ENCODE assay signal across 30 mouse cellular contexts in the genomic region with DNA sequence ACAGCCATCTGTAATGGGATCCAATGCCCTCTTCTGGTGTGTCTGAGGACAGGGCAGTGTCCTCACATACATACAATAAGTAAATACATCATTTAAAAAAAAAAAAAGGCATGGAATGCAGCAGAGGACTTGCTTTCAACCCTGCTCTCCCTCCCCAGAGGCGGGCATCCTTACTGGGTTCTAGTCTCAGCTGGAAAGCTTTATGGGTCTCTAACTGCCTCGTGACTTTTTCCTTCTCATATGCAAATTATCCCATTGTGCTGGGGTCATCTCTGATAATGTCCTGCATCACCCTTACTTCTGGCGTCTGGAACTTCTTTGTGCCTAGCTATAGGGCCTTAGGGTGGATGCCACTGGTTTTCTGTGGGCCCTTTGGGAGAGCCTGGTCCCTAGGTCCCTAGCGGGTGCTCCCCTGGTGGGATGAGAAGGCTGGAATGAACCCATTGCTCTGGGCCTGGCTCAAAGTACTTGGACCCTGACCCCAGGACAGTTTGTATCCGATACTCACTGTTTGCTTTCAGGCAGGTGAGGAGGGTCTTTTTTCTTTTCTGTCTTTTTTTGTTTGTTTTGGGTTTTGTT. TPM values are rescaled to one million over a fixed set of nuclear protein-coding genes. Genes with fewer than 3 reads are reported as not detected.
DNase-seq lines count a peak whose midpoint lies in the region; ATAC-seq and TF ChIP-seq lines count a peak whose summit lies in the region.
"Had no signal": no experiment of that assay in that cellular context is flagged by ENCODE, and none has a peak within 500 bp of the region (broad histone marks: within the 10 kb centered on the region; RNA-seq: fewer than 3 reads in every experiment).

No protein-coding gene starts in this region.

- 30% methylated on average over 5 of the region's 5 CpGs for WGBS in midbrain, embryonic 10.5 days
- 33% methylated on average over 5 of the region's 5 CpGs for WGBS in midbrain, embryonic 15.5 days

- no peak for TF ChIP-seq CTCF in ES-Bruce4 (IDR thresholded peaks at IDR 0.05; ENCODE audit: low read depth, low read length)

- 0 out of 2 replicates have a peak, but pooled peaks have one; percentile 56 for TF ChIP-seq EP300 in ES-Bruce4 (IDR thresholded peaks at IDR 0.05; ENCODE audit: insufficient read depth, low read depth, low read length)

- no peaks in the 10 kb centered on the region for H3K9me3 ChIP-seq in midbrain, embryonic 10.5 days (replicated peaks)
- no peaks in the 10 kb centered on the region for H3K9me3 ChIP-seq in midbrain, embryonic 15.5 days
- no peaks in the 10 kb centered on the region for H3K9me3 ChIP-seq in ES-Bruce4 (replicated peaks; ENCODE audit: control insufficient read depth, insufficient read depth, low read length, poor library complexity, severe bottlenecking)
- H3K9me3 ChIP-seq: forebrain, embryonic 13.5 days; heart, embryonic 10.5 days; heart, embryonic 15.5 days had no signal

- DNase-seq in heart, adult 11 months = peak; percentile 81
- no peak for DNase-seq in heart, postnatal 14 days
- no peak for DNase-seq in midbrain, embryonic 10.5 days (ENCODE audit: low spot score)
- DNase-seq in ES-CJ7 (ENCODE audit: low read depth, low spot score) = peak; percentile 88
- DNase-seq in cerebellum, postnatal 14 days = no peak
- DNase-seq: adrenal gland, adult 2 months; adrenal gland, postnatal 36 days; B cell, adult 2 months; cerebellum, adult 18-20 months; cerebellum, postnatal 10 days; heart, postnatal 36 days; kidney, adult 9 months; kidney, postnatal 14 days; liver; lung, adult 2 months; lung, postnatal 10 days; thymus, adult 2 months; thymus, postnatal 36 days had no signal

- peaks cover 36% of the 10 kb centered on the region for H3K4me1 ChIP-seq in midbrain, embryonic 10.5 days
- H3K4me1 ChIP-seq in midbrain, embryonic 15.5 days = no peaks in the 10 kb centered on the region
- H3K4me1 ChIP-seq in ES-Bruce4 (ENCODE audit: control insufficient read depth, insufficient read depth, low read length) = peaks cover 4% of the 10 kb centered on the region
- H3K4me1 ChIP-seq: forebrain, embryonic 13.5 days; heart, embryonic 10.5 days had no signal

- no peak for TF ChIP-seq POLR2A in ES-Bruce4 (IDR thresholded peaks at IDR 0.05; ENCODE audit: insufficient read depth, low read length)

- H3K4me2 ChIP-seq in midbrain, embryonic 15.5 days = no peak overlapping the region
- H3K4me2 ChIP-seq: forebrain, embryonic 13.5 days; heart, embryonic 15.5 days had no signal

- no peaks in the 10 kb centered on the region for H3K36me3 ChIP-seq in midbrain, embryonic 10.5 days
- no peaks in the 10 kb centered on the region for H3K36me3 ChIP-seq in midbrain, embryonic 15.5 days (replicated peaks)
- no peaks in the 10 kb centered on the region for H3K36me3 ChIP-seq in ES-Bruce4 (ENCODE audit: control insufficient read depth, insufficient read depth, low read length, poor library complexity, severe bottlenecking)
- H3K36me3 ChIP-seq: heart, embryonic 10.5 days; heart, embryonic 15.5 days had no signal

- ATAC-seq in midbrain, embryonic 15.5 days (replicated peaks) = no peak
- ATAC-seq: forebrain, embryonic 13.5 days; intestine, postnatal 0 days; Patski had no signal

- H3K9ac ChIP-seq in midbrain, embryonic 15.5 days = no peak overlapping the region
- H3K9ac ChIP-seq in ES-Bruce4 (ENCODE audit: low read depth, poor library complexity, severe bottlenecking) = no peak overlapping the region
- H3K9ac ChIP-seq: forebrain, embryonic 13.5 days; heart, embryonic 15.5 days; liver, embryonic 14.5 days had no signal

- H3K27me3 ChIP-seq in midbrain, embryonic 10.5 days (ENCODE audit: low read depth, poor library complexity, severe bottlenecking) = peaks cover 22% of the 10 kb centered on the region
- 0 out of 2 replicates have a peak, but pooled peaks cover 1% of the 10 kb centered on the region for H3K27me3 ChIP-seq in midbrain, embryonic 15.5 days (replicated peaks)
- no peaks in the 10 kb centered on the region for H3K27me3 ChIP-seq in ES-Bruce4 (ENCODE audit: control insufficient read depth, insufficient read depth, low read length, poor library complexity, severe bottlenecking)
- H3K27me3 ChIP-seq: Patski had no signal

- no peak overlapping the region for H3K4me3 ChIP-seq in midbrain, embryonic 10.5 days
- H3K4me3 ChIP-seq in midbrain, embryonic 15.5 days = no peak overlapping the region
- no peak overlapping the region for H3K4me3 ChIP-seq in ES-Bruce4 (ENCODE audit: low read depth, low read length)
- H3K4me3 ChIP-seq: erythroblast, embryonic 14.5 days; forebrain, embryonic 13.5 days; heart, embryonic 10.5 days; heart, embryonic 15.5 days had no signal

- intact Hi-C loops in heart, postnatal 14 days (cut with DNase I) = loop anchor here (5.0 kb wide), 1 partner anchor 367 kb away; no protein-coding TSS in a partner anchor

- H3K27ac ChIP-seq in midbrain, embryonic 10.5 days (replicated peaks) = peak overlapping the region; percentile 75
- no peak overlapping the region for H3K27ac ChIP-seq in midbrain, embryonic 15.5 days
- no peak overlapping the region for H3K27ac ChIP-seq in ES-Bruce4 (ENCODE audit: insufficient read depth, low read length)
- H3K27ac ChIP-seq: forebrain, embryonic 13.5 days; heart, embryonic 10.5 days; heart, embryonic 15.5 days; liver, embryonic 14.5 days; macrophage had no signal

RNA-seq across cellular contexts. Expression of a gene that starts 8.0 kb away (rescaled TPM):
- 1 to 10 TPM; 3.0 to 3.1 TPM for total RNA-seq in heart, postnatal 14 days (2021)
- 30.0 and 36.1 TPM in 2 replicates for polyA plus RNA-seq in midbrain, embryonic 10.5 days (2016; fragmentation: Nextera tagmentation; extraction: Ambion mirVana)
- 5.1 and 6.4 TPM in 2 replicates for polyA plus RNA-seq in midbrain, embryonic 15.5 days (2015; fragmentation: Nextera tagmentation; extraction: Ambion mirVana)
- 5.9 and 6.7 TPM in 2 replicates for polyA plus RNA-seq in ES-Bruce4 (2011; ENCODE audit: insufficient read depth, insufficient read length, low read depth, missing spikeins)
- total RNA-seq: granulocyte monocyte progenitor cell, adult 5-6 weeks; monocyte, adult 5-6 weeks had no signal
- polyA plus RNA-seq: erythroblast, embryonic 14.5 days; macrophage had no signal

RNA-seq across cellular contexts. Expression of a gene that starts 37.3 kb away (rescaled TPM):
- total RNA-seq in heart, postnatal 14 days (2021) = 10 to 100 TPM; 18.2 to 20.9 TPM
- 19.1 and 23.5 TPM in 2 replicates for polyA plus RNA-seq in midbrain, embryonic 10.5 days (2016; fragmentation: Nextera tagmentation; extraction: Ambion mirVana)
- 34.3 and 34.7 TPM in 2 replicates for polyA plus RNA-seq in midbrain, embryonic 15.5 days (2015; fragmentation: Nextera tagmentation; extraction: Ambion mirVana)
- polyA plus RNA-seq in ES-Bruce4 (2011; ENCODE audit: insufficient read depth, insufficient read length, low read depth, missing spikeins) = 13.6 and 18.9 TPM in 2 replicates

RNA-seq across cellular contexts. Expression of a gene that starts 37.6 kb away (rescaled TPM):
- total RNA-seq in heart, postnatal 14 days (2021) = 10 to 100 TPM; 50.7 to 52.1 TPM
- polyA plus RNA-seq in midbrain, embryonic 10.5 days (2016; fragmentation: Nextera tagmentation; extraction: Ambion mirVana) = 139 and 154 TPM in 2 replicates
- 131 and 140 TPM in 2 replicates for polyA plus RNA-seq in midbrain, embryonic 15.5 days (2015; fragmentation: Nextera tagmentation; extraction: Ambion mirVana)
- polyA plus RNA-seq in ES-Bruce4 (2011; ENCODE audit: insufficient read depth, insufficient read length, low read depth, missing spikeins) = 87.5 and 97.0 TPM in 2 replicates

Comparison
In these comparisons a context has a peak if more than half of its experiments do, and no peak if none do; other contexts are left out.
1. DNase-seq: peak in heart, adult 11 months (single experiment) and ES-CJ7 (single experiment); none in heart, postnatal 14 days (0 of 2), midbrain, embryonic 10.5 days (single experiment) and cerebellum, postnatal 14 days (0 of 2).